Mouse (Mus musculus): Measurements from ENCODE around the gene Kif26b. TPM values are rescaled to one million over a fixed set of nuclear protein-coding genes. Genes with fewer than 3 reads are reported as not detected.
A peak's percentile ranks its signal among the peaks of the same experiment; 100 is the strongest.

Gene Kif26b
- polyA plus RNA-seq, 1 experiment from 2014 or later = 32.0 TPM

DNA sequence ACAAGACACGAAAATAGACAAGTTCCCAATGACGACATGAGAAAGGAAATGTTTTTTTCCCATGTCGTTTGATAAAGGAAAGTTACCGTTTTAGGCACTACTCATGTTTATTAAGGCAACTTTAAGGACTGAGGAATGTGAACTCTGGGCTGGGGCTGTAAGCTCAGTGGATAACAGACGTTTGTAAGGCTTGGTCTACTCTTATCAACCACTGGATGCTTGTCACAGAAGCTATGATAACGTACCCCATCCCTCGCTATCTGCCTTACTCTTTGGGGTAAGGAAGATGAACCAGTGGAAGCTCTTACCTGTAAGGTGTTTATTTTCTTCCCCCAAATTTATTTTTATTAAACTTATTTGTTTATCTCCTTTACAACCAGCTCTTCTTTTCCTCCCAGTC is 108.4 kb downstream of the Kif26b start:
- H3K9me3 ChIP-seq = no peaks in the 10 kb centered on the region
- H3K9ac ChIP-seq (replicated peaks) = no peak overlapping the region
- ATAC-seq (ENCODE audit: insufficient number of reproducible peaks, insufficient read depth, low FRiP score, low TSS enrichment, low read depth) = no peak
- WGBS = 79% methylated on average over 7 of the region's 7 CpGs
- no peaks in the 10 kb centered on the region for H3K36me3 ChIP-seq
- no peak overlapping the region for H3K4me2 ChIP-seq
- no peak overlapping the region for H3K27ac ChIP-seq
- H3K4me3 ChIP-seq (replicated peaks) = no peak overlapping the region
- H3K4me1 ChIP-seq (replicated peaks) = peaks cover 61% of the 10 kb centered on the region
- no peaks in the 10 kb centered on the region for H3K27me3 ChIP-seq

DNA sequence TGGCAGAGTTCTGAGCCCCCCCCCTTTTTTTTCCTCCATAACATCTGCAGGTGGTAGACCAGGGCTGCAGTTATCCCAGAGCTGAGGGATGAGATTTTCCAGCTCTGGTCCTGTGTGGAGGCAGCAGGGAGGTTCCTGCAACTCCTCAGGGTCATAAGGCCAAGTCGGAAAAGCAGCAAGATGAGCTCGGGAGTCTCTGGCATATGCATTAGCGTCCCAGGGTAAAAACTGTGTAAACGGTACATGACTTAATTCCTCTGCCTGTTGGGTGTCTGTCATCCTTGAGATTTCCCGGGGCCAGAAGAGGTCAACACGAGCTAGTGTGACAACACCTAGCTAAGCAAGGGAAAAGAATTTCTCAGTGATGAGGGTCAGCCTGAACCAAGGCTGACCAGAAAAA is 111.0 kb downstream of the Kif26b start:
- H3K27me3 ChIP-seq = no peaks in the 10 kb centered on the region
- no peak overlapping the region for H3K27ac ChIP-seq
- H3K9me3 ChIP-seq = no peaks in the 10 kb centered on the region
- no peak overlapping the region for H3K4me2 ChIP-seq
- H3K4me3 ChIP-seq (replicated peaks) = no peak overlapping the region
- H3K9ac ChIP-seq (replicated peaks) = no peak overlapping the region
- ATAC-seq (ENCODE audit: insufficient number of reproducible peaks, insufficient read depth, low FRiP score, low TSS enrichment, low read depth) = no peak
- H3K4me1 ChIP-seq (replicated peaks) = peaks cover 63% of the 10 kb centered on the region
- H3K36me3 ChIP-seq = peaks cover 10% of the 10 kb centered on the region
- WGBS = 29% methylated on average over 6 of the region's 6 CpGs

DNA sequence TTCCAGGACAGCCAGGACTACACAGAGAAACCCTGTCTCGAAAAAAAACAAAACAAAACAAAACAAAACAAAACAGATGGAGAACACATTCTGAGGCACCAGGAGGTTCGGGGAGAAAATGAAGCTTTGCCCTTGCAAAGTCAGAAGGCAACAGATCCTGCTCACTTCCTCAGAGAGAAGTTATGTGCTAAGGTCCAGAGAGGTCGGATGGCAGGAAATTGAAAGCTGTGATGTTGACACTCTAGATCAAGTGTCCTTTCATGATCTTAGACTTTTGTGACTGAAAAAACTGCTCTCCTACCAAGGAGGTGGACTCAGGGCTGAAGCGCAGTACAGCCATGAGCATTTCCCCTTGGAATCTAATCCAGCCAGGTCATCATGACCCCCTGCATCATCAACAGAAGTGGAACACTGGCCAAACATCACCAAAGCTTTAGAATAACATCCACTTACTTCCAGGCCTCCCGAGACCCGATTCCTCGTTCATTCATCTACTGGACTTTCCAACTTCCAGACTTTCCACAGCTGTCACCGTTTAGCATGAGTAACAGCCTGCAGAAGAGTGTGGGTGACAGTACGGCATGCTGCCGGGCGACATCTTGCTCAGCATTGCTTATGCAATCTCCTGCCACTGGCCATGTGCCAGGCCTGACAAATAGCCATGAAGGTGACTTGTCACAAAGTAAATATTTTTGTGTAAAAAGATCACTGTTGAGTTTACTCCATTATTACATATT is 112.0 kb downstream of the Kif26b start:
- no peak for ATAC-seq (ENCODE audit: insufficient number of reproducible peaks, insufficient read depth, low FRiP score, low TSS enrichment, low read depth)
- no peak overlapping the region for H3K9ac ChIP-seq (replicated peaks)
- no peak overlapping the region for H3K4me3 ChIP-seq (replicated peaks)
- no peaks in the 10 kb centered on the region for H3K27me3 ChIP-seq
- H3K4me1 ChIP-seq (replicated peaks) = peaks cover 55% of the 10 kb centered on the region
- WGBS = 51% methylated on average over 11 of the region's 11 CpGs
- H3K27ac ChIP-seq = 0 out of 2 replicates have a peak overlapping the region, but pooled peaks have one; percentile 1
- no peaks in the 10 kb centered on the region for H3K9me3 ChIP-seq
- no peak overlapping the region for H3K4me2 ChIP-seq
- H3K36me3 ChIP-seq = peaks cover 18% of the 10 kb centered on the region

DNA sequence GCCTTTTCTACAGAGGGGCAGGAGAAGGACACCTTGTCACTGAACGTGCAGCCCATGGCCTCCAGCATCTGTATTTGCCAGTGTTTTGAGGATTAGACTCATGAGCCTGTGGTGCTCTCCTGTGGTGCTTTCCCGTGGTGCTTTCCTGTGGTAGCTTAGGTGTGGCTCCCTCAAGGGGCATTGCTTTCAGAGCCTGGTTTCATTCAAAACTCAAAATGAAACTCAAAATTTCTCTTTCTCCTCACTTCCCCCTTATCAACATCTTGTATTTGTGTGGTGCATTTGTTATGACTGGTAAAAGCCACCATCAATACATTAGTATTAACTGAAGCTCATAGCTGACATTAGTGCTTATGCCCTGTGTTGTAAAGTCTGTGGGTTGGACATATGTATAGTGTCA is 112.9 kb downstream of the Kif26b start:
- no peak overlapping the region for H3K9ac ChIP-seq (replicated peaks)
- peaks cover 18% of the 10 kb centered on the region for H3K36me3 ChIP-seq
- H3K4me1 ChIP-seq (replicated peaks) = peaks cover 50% of the 10 kb centered on the region
- no peak overlapping the region for H3K4me2 ChIP-seq
- no peak for ATAC-seq (ENCODE audit: insufficient number of reproducible peaks, insufficient read depth, low FRiP score, low TSS enrichment, low read depth)
- WGBS = 73% methylated on average over 2 of the region's 2 CpGs
- H3K4me3 ChIP-seq (replicated peaks) = no peak overlapping the region
- no peaks in the 10 kb centered on the region for H3K9me3 ChIP-seq
- no peak overlapping the region for H3K27ac ChIP-seq
- H3K27me3 ChIP-seq = no peaks in the 10 kb centered on the region

DNA sequence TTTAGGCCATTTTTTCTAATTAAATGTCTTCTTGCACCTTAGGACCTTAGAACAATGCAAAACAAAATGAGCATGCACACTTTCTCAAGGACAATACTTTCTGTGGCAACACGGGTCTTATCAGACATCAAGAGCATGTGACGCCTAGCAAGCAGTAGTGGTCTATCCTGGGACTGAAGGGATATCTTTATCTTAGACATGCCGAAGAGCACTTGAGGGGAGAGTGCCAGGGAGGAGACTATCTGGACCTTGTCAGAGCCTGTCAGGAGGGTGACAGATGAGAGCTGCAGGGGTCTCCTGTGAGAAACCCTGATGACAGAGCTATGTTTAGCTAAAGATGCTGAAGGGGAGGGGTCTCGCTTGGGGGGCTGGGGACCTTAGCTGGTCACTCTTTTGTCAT is 116.0 kb downstream of the Kif26b start:
- 64% methylated on average over 4 of the region's 4 CpGs for WGBS
- Histone ChIP-seq H3K4me2 (no peak overlapping the region), H3K9ac (replicated peaks) (no peak overlapping the region), H3K27ac (no peak overlapping the region), H3K4me3 (replicated peaks) (no peak overlapping the region), H3K9me3 (no peaks in the 10 kb centered on the region), H3K4me1 (replicated peaks) (peaks cover 32% of the 10 kb centered on the region), H3K27me3 (no peaks in the 10 kb centered on the region), H3K36me3 (peaks cover 22% of the 10 kb centered on the region)
- ATAC-seq (ENCODE audit: insufficient number of reproducible peaks, insufficient read depth, low FRiP score, low TSS enrichment, low read depth) = no peak

DNA sequence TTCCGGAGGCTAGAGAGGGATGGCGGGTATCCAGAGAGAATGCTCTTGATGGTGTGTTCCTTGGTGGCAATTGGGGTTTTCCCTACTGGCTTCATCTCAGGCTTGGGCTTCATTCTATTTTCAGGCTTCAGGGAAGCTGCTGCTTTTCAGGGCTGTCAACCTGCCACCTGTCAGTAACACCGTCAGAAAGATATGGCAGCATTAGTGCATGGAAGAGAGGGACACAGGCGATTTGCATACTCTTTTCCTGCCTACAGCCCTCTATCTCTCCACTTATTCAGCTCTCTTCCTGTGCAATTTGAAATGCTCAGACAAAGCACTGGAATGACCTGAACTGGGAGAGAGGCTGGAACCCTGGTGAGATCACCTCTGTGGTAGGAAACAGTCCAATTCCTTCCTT is 117.7 kb downstream of the Kif26b start:
- Histone ChIP-seq H3K4me1 (replicated peaks) (peaks cover 31% of the 10 kb centered on the region), H3K4me2 (no peak overlapping the region), H3K9ac (replicated peaks) (no peak overlapping the region), H3K27me3 (no peaks in the 10 kb centered on the region), H3K36me3 (peaks cover 27% of the 10 kb centered on the region), H3K9me3 (no peaks in the 10 kb centered on the region), H3K27ac (no peak overlapping the region), H3K4me3 (replicated peaks) (no peak overlapping the region)
- 83% methylated on average over 4 of the region's 4 CpGs for WGBS
- ATAC-seq (ENCODE audit: insufficient number of reproducible peaks, insufficient read depth, low FRiP score, low TSS enrichment, low read depth) = no peak

DNA sequence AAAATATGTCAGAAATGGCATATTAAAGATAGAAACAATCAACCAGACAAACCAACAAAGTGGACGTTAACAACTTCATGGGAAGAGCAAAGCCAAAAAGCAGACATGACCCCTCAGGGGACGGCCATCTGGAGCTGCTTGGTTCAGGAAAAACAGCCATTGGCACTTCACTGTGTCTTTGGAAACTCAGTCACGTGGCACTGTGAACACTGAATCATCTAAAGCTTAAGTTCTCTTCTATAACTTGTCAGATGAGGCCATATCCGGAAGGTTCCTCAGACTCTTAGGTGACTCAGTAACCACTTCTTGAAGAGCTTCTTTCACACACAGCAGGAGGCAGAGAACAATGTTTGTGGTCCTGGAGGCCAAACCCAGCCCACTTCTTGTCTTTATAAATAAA is 126.6 kb downstream of the Kif26b start:
- 72% methylated on average over 4 of the region's 4 CpGs for WGBS
- 0 out of 2 replicates have a peak, but pooled peaks cover 4% of the 10 kb centered on the region for H3K36me3 ChIP-seq

DNA sequence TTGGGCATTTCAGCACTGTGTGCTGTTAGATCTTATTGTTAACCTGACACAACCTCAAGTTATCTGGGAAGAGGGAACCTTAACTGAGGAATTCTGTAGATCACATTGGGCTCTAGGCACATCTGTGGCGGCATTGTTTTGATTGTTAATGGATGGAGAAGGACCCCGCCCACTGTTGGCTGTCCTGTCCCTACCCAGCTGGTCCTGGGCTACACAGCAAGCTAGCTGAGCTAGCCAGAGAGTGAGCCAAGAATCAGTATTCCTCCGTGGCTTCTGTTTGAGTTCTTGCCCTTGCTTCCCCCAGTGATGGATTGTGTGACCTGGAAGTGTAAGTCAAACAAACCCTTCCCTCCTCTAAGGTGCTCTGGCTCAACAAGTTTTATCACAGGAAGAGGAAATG is 132.1 kb downstream of the Kif26b start:
- Histone ChIP-seq H3K4me1 (replicated peaks) (peaks cover 55% of the 10 kb centered on the region), H3K27me3 (no peaks in the 10 kb centered on the region), H3K9me3 (no peaks in the 10 kb centered on the region), H3K9ac (replicated peaks) (no peak overlapping the region), H3K4me3 (replicated peaks) (no peak overlapping the region), H3K27ac (no peak overlapping the region), H3K36me3 (no peaks in the 10 kb centered on the region), H3K4me2 (no peak overlapping the region)
- ATAC-seq (ENCODE audit: insufficient number of reproducible peaks, insufficient read depth, low FRiP score, low TSS enrichment, low read depth) = no peak
- WGBS = 29% methylated on average over 3 of the region's 3 CpGs

More for the DNA sequence above, 126.6 kb downstream of the Kif26b start:
- H3K9me3 ChIP-seq = no peaks in the 10 kb centered on the region
- H3K9ac ChIP-seq (replicated peaks) = no peak overlapping the region
- ATAC-seq (ENCODE audit: insufficient number of reproducible peaks, insufficient read depth, low FRiP score, low TSS enrichment, low read depth) = no peak
- no peak overlapping the region for H3K4me3 ChIP-seq (replicated peaks)
- H3K4me1 ChIP-seq (replicated peaks) = peaks cover 52% of the 10 kb centered on the region
- H3K27ac ChIP-seq = no peak overlapping the region
- H3K27me3 ChIP-seq = no peaks in the 10 kb centered on the region
- H3K4me2 ChIP-seq = no peak overlapping the region

DNA sequence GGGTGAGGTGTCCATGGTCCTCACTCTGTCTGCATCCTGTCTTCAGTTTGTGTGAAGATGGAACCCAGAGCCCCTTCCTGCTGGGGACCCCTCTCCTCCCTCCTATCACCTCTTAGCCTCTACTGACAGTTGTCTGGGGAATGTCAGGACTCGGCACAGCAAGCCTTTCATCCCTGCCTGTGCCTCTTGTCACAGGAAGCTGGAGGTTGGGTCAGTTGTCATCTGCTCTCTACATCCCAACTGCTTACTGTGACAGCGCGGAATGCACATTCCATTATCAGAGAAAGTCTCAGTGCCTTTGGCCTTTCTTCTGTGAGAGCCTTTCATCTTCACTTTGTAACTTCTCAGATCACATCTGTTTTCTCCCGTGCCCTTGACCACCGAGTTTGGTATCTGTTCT is 132.6 kb downstream of the Kif26b start:
- no peak for ATAC-seq (ENCODE audit: insufficient number of reproducible peaks, insufficient read depth, low FRiP score, low TSS enrichment, low read depth)
- WGBS = 20% methylated on average over 5 of the region's 5 CpGs
- Histone ChIP-seq H3K27me3 (no peaks in the 10 kb centered on the region), H3K9me3 (no peaks in the 10 kb centered on the region), H3K4me3 (replicated peaks) (no peak overlapping the region), H3K4me1 (replicated peaks) (peaks cover 60% of the 10 kb centered on the region), H3K36me3 (no peaks in the 10 kb centered on the region), H3K4me2 (no peak overlapping the region), H3K27ac (no peak overlapping the region), H3K9ac (replicated peaks) (no peak overlapping the region)

DNA sequence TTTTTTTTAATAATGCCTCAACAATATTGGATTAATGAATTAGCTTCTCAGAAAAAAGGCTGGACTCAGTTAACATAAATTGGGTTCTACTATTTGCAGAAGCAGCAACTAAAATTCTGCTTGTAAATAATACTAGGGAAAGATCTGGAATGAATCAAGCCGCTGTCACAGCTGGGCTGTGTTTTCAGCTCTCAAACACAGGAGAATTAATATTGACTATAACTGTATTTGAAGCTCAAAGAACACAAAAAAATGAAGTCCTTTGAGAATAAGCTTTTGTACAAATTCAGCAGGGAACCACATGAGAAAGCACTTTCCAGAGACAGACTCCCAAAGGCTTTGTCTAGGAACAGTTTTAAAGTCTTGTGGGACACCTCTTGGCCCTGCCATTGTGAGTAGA is 134.6 kb downstream of the Kif26b start:
- Histone ChIP-seq H3K27ac (peak overlapping the region; percentile 42), H3K9ac (replicated peaks) (no peak overlapping the region), H3K4me2 (no peak overlapping the region), H3K9me3 (no peaks in the 10 kb centered on the region), H3K36me3 (no peaks in the 10 kb centered on the region), H3K27me3 (no peaks in the 10 kb centered on the region), H3K4me3 (replicated peaks) (no peak overlapping the region), H3K4me1 (replicated peaks) (peaks cover 63% of the 10 kb centered on the region)
- WGBS = 54% methylated on average over 1 of the region's 1 CpGs
- no peak for ATAC-seq (ENCODE audit: insufficient number of reproducible peaks, insufficient read depth, low FRiP score, low TSS enrichment, low read depth)

DNA sequence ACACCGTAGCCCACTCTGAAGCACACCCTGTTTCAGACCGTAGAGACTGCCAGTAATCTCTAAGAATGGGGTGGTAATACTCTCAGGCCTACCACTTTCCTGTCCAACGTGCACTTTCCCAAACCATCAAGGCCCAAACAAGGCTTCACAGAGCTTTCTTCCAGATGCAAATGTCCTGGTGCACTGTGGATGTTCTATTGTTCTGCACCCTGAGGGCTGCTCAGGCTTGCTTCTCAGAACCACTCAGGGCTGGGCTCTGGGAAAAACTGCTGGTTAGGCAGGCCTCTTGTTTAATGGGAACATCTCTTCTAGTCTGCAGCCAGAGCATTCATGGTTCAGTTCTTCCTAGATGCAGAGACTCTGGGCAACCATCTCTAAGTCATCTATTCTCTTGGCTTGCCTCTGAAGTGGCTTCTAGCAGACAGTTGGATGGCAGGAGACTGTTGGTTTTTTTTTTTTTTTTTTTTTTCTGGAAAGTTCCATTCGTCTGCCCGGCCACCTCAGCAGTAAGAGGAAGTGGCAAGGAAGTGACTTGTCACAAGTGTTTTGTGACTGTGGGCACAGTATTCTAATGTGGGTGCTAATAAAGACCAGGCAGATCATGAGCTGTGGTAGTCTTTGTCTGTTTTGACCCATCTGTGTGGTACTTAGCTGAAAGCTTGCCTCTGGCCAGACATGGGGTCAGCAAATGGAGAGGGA is 135.5 kb downstream of the Kif26b start:
- Histone ChIP-seq H3K4me3 (replicated peaks) (no peak overlapping the region), H3K27me3 (no peaks in the 10 kb centered on the region), H3K9me3 (no peaks in the 10 kb centered on the region), H3K9ac (replicated peaks) (no peak overlapping the region), H3K27ac (peak overlapping the region; percentile 42), H3K36me3 (no peaks in the 10 kb centered on the region), H3K4me2 (no peak overlapping the region), H3K4me1 (replicated peaks) (peaks cover 62% of the 10 kb centered on the region)
- ATAC-seq (ENCODE audit: insufficient number of reproducible peaks, insufficient read depth, low FRiP score, low TSS enrichment, low read depth) = no peak
- 75% methylated on average over 5 of the region's 5 CpGs for WGBS
